Mouse (Mus musculus) liver, embryonic 15.5 days (tissue): ENCODE data around the gene Pdxdc1. TPM values are rescaled to one million over a fixed set of nuclear protein-coding genes. Genes with fewer than 3 reads are reported as not detected.
"Not testable (repeated sequence)": the region's sequence is repeated elsewhere in the genome, so short reads cannot be mapped to it uniquely, and the experiment has no call there.

Experiments used
- ATAC-seq: fragments of 200-750 bp; cut with Nextera tagmentation; 2 replicates; pipeline ENCODE4 v1.8.0; 2017; ENCODE audit warnings: moderate number of reproducible peaks, mild to moderate bottlenecking, moderate library complexity; ENCODE audit not compliant: insufficient read depth
- H3K27ac ChIP-seq: fragments of 300-500 bp; sonication (generic); replicated peaks from 2 replicates; pipeline ENCODE4 v1.5.1; 2015; ENCODE audit warnings: mild to moderate bottlenecking, inconsistent platforms
- H3K27me3 ChIP-seq: fragments of 300-500 bp; sonication (generic); 2 replicates; pipeline ENCODE4 v1.6.1; 2015; ENCODE audit warnings: mild to moderate bottlenecking, inconsistent platforms
- H3K36me3 ChIP-seq: fragments of 300-500 bp; sonication (generic); replicated peaks from 2 replicates; pipeline ENCODE4 v1.6.1; 2015; ENCODE audit warnings: moderate library complexity, mild to moderate bottlenecking, inconsistent platforms
- H3K4me1 ChIP-seq: fragments of 300-500 bp; sonication (generic); replicated peaks from 2 replicates; pipeline ENCODE4 v1.6.1; 2015; ENCODE audit warnings: inconsistent platforms
- H3K4me2 ChIP-seq: fragments of 300-500 bp; sonication (generic); 2 replicates; pipeline ENCODE4 v1.6.1; 2015; ENCODE audit warnings: moderate library complexity, mild to moderate bottlenecking, inconsistent platforms
- H3K4me3 ChIP-seq: fragments of 300-500 bp; sonication (generic); replicated peaks from 2 replicates; pipeline ENCODE4 v1.5.1; 2015; ENCODE audit warnings: mild to moderate bottlenecking, inconsistent platforms
- H3K9ac ChIP-seq: fragments of 300-500 bp; sonication (generic); 2 replicates; pipeline ENCODE4 v1.6.1; 2015; ENCODE audit warnings: moderate library complexity, mild to moderate bottlenecking, inconsistent platforms
- H3K9me3 ChIP-seq: fragments of 300-500 bp; sonication (generic); replicated peaks from 2 replicates; pipeline ENCODE4 v1.6.1; 2016; ENCODE audit warnings: inconsistent platforms
- whole genome bisulfite sequencing: fragments of 180-500 bp; shearing (Covaris S2); methylation state at CpG from one replicate; pipeline ENCODE4 v1.1.7; 2015; ENCODE audit warnings: mixed read lengths; ENCODE audit not compliant: insufficient replicate concordance; 5-methylcytosine and 5-hydroxymethylcytosine counted together
- microRNA-seq: library from miRNA; unstranded; fragments of <30 nt; microRNA quantifications from one replicate; pipeline ENCODE4, GENCODE M21; 2016
- polyA plus RNA-seq: library from polyadenylated mRNA; unstranded; fragments of >200 nt; fragmentation: Nextera tagmentation; extraction: Ambion mirVana; gene quantifications from 2 replicates; pipeline ENCODE4 v1.2.1, GENCODE M21; 2015

Pdxdc1 gene
- polyA plus RNA-seq, 1 experiment from 2014 or later, result 23.8 TPM

DNA sequence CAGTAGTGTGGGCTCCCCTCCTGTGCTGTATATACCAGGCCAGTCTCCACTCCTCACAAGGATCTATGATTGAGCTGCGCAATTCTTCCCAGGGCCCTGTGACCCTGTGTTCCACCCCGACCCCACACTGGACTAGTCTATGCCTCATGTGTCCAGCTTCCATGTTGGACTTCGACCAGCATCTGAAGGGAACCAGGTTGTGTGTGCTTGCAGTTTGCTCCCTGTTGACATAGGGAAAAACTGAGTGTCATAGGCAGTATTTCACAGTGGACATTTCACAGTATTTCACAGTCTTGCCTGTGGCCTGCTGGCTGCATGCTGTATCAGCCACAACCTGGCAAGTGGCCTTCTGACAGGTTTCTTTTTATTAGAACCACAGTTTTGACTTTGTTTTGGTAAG is 89.7 kb downstream of the Pdxdc1 start:
- Histone ChIP-seq H3K4me2 (no peak overlapping the region), H3K27ac (no peak overlapping the region), H3K27me3 (no peaks in the 10 kb centered on the region), H3K9ac (no peak overlapping the region), H3K4me1 (peaks cover 3% of the 10 kb centered on the region), H3K9me3 (no peaks in the 10 kb centered on the region), H3K4me3 (no peak overlapping the region), H3K36me3 (peaks cover 62% of the 10 kb centered on the region)
- 74% methylated on average over 3 of the region's 3 CpGs for WGBS
- ATAC-seq, result no peak

GRCm38 (mm10) chr16:13812152-13812551 is 90.8 kb downstream of the Pdxdc1 start:
- no peak overlapping the region for H3K9ac ChIP-seq
- 85% methylated on average over 6 of the region's 6 CpGs for WGBS

GRCm38 (mm10) chr16:13808410-13808809 is 94.5 kb downstream of the Pdxdc1 start:
- no peak for ATAC-seq
- peaks cover 97% of the 10 kb centered on the region for H3K36me3 ChIP-seq
- H3K4me3 ChIP-seq, result no peak overlapping the region
- H3K4me1 ChIP-seq, result no peaks in the 10 kb centered on the region
- no peak overlapping the region for H3K27ac ChIP-seq
- H3K9ac ChIP-seq, result no peak overlapping the region
- no peaks in the 10 kb centered on the region for H3K27me3 ChIP-seq
- H3K9me3 ChIP-seq, result no peaks in the 10 kb centered on the region
- no peak overlapping the region for H3K4me2 ChIP-seq
- 81% methylated on average over 7 of the region's 7 CpGs for WGBS

More at GRCm38 (mm10) chr16:13812152-13812551, 90.8 kb downstream of the Pdxdc1 start:
- no peak for ATAC-seq
- H3K27ac ChIP-seq, result no peak overlapping the region
- H3K4me2 ChIP-seq, result no peak overlapping the region
- H3K4me3 ChIP-seq, result no peak overlapping the region
- no peaks in the 10 kb centered on the region for H3K9me3 ChIP-seq
- no peaks in the 10 kb centered on the region for H3K27me3 ChIP-seq
- peaks cover 71% of the 10 kb centered on the region for H3K36me3 ChIP-seq
- H3K4me1 ChIP-seq, result no peaks in the 10 kb centered on the region

GRCm38 (mm10) chr16:13807616-13808015 is 95.3 kb downstream of the Pdxdc1 start:
- H3K9me3 ChIP-seq, result no peaks in the 10 kb centered on the region
- H3K27me3 ChIP-seq, result no peaks in the 10 kb centered on the region
- no peak overlapping the region for H3K4me2 ChIP-seq
- H3K9ac ChIP-seq, result no peak overlapping the region
- H3K27ac ChIP-seq, result no peak overlapping the region
- H3K4me1 ChIP-seq, result no peaks in the 10 kb centered on the region
- H3K36me3 ChIP-seq, result peaks cover 89% of the 10 kb centered on the region
- ATAC-seq, result no peak
- 84% methylated on average over 4 of the region's 4 CpGs for WGBS
- no peak overlapping the region for H3K4me3 ChIP-seq

DNA sequence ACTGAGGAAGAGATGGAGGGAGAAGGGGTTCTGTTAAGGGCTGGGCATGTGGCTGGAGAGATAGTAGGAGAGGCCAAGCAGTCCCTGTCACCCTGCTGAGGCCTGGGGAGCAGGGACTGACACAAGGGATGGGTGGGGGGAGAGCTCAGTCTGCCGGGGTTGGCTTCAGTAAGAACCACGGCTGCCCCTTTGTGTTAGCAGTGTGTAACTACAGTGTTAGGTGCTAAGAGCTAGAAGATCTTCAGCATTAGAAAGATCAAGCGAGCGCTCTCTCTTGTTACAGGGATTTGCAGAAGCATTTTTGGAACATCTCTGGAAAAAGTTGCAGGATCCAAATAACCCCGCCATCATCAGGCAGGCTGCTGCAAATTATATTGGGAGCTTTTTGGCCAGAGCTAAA is 98.3 kb downstream of the Pdxdc1 start:
- Histone ChIP-seq H3K36me3 (peaks cover 82% of the 10 kb centered on the region), H3K4me2 (no peak overlapping the region), H3K27me3 (no peaks in the 10 kb centered on the region), H3K27ac (no peak overlapping the region), H3K9me3 (no peaks in the 10 kb centered on the region), H3K4me1 (no peaks in the 10 kb centered on the region), H3K9ac (no peak overlapping the region), H3K4me3 (no peak overlapping the region)
- no peak for ATAC-seq
- WGBS, result 74% methylated on average over 5 of the region's 5 CpGs

GRCm38 (mm10) chr16:13801231-13801630 is 101.7 kb downstream of the Pdxdc1 start:
- H3K36me3 ChIP-seq, result peaks cover 80% of the 10 kb centered on the region
- ATAC-seq, result no peak

DNA sequence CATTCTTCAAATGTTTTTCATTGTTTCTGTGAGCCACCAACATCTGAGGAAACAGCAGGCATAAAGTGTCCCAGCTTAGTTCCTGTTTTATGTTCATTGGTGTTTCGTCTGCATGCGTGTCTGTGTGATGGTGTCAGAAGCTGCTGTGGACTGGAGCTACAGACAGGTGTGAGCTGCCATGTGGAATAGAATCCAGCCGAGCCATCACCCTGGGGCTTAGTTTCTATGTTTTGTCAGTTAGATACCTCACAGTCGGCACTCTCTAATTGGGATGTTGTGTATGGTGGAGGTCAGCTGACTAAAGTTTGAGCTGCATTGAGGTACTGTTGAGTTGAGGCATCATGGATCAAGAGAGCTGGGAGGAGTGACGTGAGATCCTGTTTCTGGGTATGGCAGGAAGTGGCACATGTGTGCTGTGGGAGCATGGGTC is 106.2 kb downstream of the Pdxdc1 start:
- no peak overlapping the region for H3K9ac ChIP-seq
- no peak for ATAC-seq
- no peak overlapping the region for H3K4me2 ChIP-seq
- WGBS, result 72% methylated on average over 5 of the region's 5 CpGs
- H3K27me3 ChIP-seq, result no peaks in the 10 kb centered on the region
- H3K4me3 ChIP-seq, result no peak overlapping the region
- no peaks in the 10 kb centered on the region for H3K9me3 ChIP-seq
- no peaks in the 10 kb centered on the region for H3K4me1 ChIP-seq
- no peak overlapping the region for H3K27ac ChIP-seq
- peaks cover 89% of the 10 kb centered on the region for H3K36me3 ChIP-seq

More at GRCm38 (mm10) chr16:13801231-13801630, 101.7 kb downstream of the Pdxdc1 start:
- Histone ChIP-seq H3K9me3 (no peaks in the 10 kb centered on the region), H3K27ac (no peak overlapping the region), H3K27me3 (no peaks in the 10 kb centered on the region), H3K4me3 (no peak overlapping the region), H3K9ac (no peak overlapping the region), H3K4me1 (no peaks in the 10 kb centered on the region), H3K4me2 (no peak overlapping the region)
- WGBS, result 61% methylated on average over 4 of the region's 4 CpGs

DNA sequence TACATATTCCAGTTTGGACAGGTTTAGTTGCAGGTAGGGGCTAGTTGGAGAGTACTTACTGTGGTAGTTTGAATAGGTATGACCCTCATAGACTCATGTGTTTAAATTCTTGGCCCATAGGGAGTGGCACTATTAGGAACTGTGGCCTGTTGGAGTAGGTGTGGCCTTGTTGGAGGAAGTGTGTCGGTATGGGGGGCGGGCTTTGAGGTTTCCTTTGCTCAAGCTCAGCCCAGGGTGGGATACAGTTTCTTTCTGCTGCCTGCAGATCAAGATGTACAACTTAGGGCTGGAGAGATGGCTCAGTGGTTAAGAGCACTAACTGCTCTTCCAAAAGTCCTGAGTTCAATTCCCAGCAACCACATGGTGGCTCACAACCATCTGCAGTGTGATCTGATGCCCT is 109.5 kb downstream of the Pdxdc1 start:
- not testable (repeated sequence) for H3K9me3 ChIP-seq, H3K4me2 ChIP-seq, H3K9ac ChIP-seq, H3K27me3 ChIP-seq, H3K27ac ChIP-seq, H3K4me1 ChIP-seq, ATAC-seq, H3K4me3 ChIP-seq
- WGBS, result 46% methylated on average over 2 of the region's 2 CpGs
- peaks cover 89% of the 10 kb centered on the region for H3K36me3 ChIP-seq

GRCm38 (mm10) chr16:13785932-13786331 is 117.0 kb downstream of the Pdxdc1 start:
- 60% methylated on average over 3 of the region's 3 CpGs for WGBS
- Histone ChIP-seq H3K36me3 (peaks cover 76% of the 10 kb centered on the region), H3K27ac (no peak overlapping the region), H3K9ac (no peak overlapping the region), H3K27me3 (no peaks in the 10 kb centered on the region), H3K9me3 (no peaks in the 10 kb centered on the region), H3K4me3 (no peak overlapping the region), H3K4me1 (peaks cover 11% of the 10 kb centered on the region), H3K4me2 (no peak overlapping the region)
- ATAC-seq, result no peak

Small RNA genes lying within 50 kb of the gene (microRNA-seq; reads per million reads assigned to microRNA genes)
- not detected for gene Gm27734

Other genes starting within 250 kb of the Pdxdc1 start
- 13.9 and 15.5 TPM in 2 replicates for gene Parn, start 235.0 kb downstream of the Pdxdc1 start, polyA plus RNA-seq
- 13.4 and 13.6 TPM in 2 replicates for gene Bfar, start 231.3 kb downstream of the Pdxdc1 start, polyA plus RNA-seq
- gene 3110001I22Rik, start 231.2 kb downstream of the Pdxdc1 start, polyA plus RNA-seq, result 2.2 TPM in 2 replicates
- gene Pla2g10, start 172.1 kb downstream of the Pdxdc1 start, polyA plus RNA-seq, result 0.21 TPM in 1 of 2 replicates, not detected in the other
- 19.2 and 21.0 TPM in 2 replicates for gene Rrn3, start 122.4 kb downstream of the Pdxdc1 start, polyA plus RNA-seq
- gene Ntan1, start 84.3 kb downstream of the Pdxdc1 start, polyA plus RNA-seq, result 38.0 and 38.7 TPM in 2 replicates
- 1.5 and 1.9 TPM in 2 replicates for gene Mpv17l, start within 50 bp of the Pdxdc1 start, polyA plus RNA-seq
- 0.05 and 0.09 TPM in 2 replicates for gene 2900011O08Rik, start 83.5 kb upstream of the Pdxdc1 start, polyA plus RNA-seq
- not detected in 2 replicates for gene Ifitm7, start 83.8 kb upstream of the Pdxdc1 start, polyA plus RNA-seq